Mouse (Mus musculus) thymus, postnatal 10 days (tissue): ENCODE results near the gene Pecr.

ENCODE experiments used
- DNase-seq, 2 experiments: peaks; one replicate each; pipeline ENCODE4 v3.0.0; 2021; ENCODE audit warnings: low spot score in 2 of 2

The Pecr gene

DNA sequence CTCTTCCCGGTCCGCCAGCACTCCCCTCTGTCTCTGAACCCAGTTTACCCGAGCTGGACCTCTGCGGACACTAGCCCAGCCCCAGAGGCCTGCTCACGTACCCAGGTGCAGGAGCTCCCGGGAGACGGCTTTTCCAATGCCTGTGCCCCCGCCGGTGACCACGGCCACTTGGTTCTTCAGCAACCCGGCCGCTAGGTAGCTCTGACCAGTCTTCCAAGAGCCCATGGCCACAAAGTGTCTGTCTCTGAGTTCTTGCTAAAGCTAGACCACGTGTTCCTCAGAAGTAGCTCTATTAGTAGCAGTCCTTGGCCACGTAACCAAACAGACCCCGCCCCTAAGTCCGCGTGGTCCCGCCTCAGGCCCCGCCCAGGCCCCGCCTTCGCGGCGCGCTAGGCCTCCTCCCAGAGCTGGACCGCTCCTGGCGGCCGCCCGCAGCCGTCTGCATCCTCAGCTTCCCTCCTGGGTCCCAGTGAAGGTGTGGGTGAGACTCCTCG, at the start of gene Pecr, which contains the start of gene Tmem169:
Gene Pecr (minus strand): TSS at position 323 of the 494 bp plus-strand sequence.
Gene Tmem169 (plus strand): TSS at position 378 of the 494 bp plus-strand sequence.
- peak; percentile 43 to 52 for DNase-seq

DNA sequence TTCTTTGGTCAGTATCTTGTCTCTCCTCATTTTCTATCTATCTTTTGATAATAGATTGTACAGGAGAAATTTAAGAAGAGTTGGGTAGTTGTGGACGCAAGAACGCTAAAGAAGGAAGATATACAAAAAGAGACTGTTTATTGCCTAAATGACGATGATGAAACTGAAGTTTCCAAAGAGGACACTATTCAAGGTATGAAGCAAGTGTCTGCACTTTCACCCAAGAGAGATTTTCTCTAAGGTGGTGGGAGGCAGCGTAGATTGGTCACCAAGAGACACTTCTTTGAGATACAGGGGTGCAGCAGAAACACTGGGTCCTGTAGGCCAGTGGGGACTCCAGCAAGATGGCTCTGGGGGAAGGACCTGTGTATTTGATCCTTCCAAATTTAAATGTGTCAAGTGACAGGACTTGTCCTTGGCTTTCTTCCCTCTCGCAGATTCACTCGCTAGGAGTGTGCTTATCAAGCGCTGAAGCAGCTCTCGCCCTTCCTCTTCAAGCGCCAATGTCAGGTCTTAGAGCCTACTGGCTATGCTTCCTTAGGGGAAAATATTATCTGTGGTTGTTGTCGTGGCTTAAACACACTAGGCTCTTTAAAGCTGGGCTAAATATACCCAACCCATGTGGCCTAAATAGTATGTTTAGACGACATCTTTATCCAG, 42.2 kb upstream of the Pecr start:
- DNase-seq = no peak

DNA sequence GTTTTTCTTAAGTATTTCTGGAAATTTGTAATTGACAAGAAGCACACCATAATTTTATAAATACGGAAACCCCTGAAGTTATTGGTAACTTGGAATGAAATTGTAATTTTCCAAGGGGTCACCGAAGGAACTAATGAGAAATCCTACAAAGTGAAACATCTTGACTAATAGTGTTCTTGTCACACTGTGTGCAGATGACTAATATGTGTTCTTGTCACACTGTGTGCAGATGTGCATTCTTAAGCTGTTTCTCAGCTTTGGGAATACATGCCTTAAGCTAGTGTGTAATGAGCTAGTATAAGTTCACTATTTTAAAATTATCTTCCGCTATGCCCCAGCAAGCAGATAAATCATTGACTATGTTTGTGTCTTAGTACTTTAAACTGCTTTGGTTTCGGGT, 39.1 kb upstream of the Pecr start:
- no peak for DNase-seq

DNA sequence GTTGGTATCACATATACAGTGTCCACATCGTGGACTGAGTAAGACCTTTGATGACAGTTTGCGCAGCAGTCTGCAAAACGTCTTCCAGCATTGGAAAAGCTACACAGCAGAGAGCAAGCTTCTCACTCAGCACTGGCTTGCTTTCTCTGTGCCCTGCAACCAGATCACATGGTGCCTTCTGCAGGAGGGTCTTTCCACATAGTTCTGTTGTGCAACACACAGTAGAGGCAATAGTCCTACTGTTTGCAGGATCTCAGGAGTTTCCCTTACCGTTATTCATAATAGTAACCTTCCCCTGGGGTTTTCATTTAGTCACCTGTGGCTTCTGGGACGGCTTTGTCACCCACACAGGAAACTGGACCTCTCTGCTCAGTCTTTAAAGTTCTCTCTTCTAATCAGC, 36.6 kb upstream of the Pecr start:
- DNase-seq = no peak

DNA sequence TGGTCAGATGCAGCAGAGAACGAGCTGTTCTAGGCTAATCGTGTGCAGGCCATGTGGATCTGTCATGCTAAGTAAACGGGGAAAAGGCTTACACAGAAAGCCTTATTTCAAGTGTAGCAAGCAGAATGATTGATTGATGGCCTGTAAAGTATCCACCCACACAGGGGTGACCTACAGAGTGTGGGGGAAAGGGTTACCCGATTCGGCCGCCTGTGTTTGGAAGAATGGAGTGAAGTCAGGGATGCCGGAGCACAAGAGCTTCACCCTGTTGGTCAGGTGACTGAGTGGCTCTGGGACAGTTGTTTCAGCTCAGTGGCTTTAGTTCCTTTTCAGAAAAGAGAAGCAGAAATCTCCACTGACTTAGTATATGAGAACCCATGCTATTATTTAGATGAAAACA, 32.8 kb upstream of the Pecr start:
- no peak for DNase-seq

DNA sequence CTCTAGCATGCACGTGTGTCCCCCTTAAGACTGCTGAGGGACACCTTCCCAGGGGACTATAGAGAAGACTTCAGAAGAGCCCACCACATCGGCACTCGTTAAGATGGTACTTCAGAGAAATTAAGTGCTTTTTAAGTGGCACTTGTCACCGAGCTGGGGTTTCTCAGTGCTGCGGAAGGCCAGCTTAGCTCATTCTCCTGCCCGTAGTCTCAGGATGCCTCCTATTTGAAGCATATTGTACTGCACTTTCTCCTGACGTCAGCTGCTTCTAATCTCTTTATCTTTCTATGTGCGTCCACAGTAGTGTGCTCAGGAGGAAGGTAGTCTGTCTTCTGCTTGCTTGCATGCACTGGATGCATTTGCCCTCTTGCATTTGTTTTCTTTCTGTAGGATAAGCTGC, 32.3 kb upstream of the Pecr start:
- no peak for DNase-seq

DNA sequence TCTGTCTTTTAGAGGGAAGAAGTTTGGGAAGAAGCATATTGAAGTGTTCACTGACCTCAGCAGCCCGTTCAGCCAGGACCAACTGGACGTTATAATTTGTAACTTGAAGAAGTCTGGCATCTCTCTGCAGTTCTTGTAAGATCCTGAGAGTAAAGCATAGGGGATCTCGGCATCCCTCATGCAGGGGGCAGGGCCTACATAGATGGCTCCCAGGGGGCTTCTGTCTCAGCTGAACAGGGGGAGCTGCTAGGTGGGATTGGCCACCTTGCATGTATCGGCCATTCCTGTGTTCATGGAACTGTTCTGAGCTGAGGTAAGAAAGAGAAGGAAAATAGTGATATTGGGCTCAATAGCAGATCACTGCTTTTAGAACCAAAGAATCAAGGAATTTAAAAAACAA, 31.3 kb upstream of the Pecr start:
- DNase-seq = no peak

DNA sequence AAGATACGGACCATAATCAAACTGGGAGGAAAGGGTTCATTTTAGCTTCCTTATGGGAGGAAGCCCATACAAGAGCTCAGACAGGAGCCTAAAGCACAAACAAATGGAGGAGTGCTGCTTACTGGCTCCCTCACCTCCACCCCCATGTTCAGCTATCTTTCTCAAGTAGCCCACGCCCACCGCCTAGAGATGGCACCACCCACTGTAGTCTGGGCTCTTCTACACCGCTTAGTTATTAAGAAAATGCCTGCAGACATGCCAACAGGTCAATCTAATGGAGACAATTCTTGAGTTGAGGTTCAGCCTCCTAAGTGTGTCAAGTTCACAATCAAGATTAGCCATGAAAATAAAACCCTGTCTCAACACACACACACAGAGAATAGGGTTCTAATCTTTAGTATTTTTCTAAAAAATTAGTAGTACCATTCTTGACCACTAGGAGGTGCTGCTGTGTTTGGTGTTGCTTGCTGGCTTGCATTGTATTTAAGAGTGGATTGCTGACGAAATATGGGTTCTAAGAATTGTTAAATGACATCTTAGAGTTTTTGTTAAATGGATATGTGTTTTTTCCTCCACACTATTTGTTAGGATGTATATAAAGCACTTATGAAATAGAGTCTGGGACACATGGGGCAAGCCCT, 29.4 kb upstream of the Pecr start:
- peak in 1 of 2 experiments; percentile 37 for DNase-seq

DNA sequence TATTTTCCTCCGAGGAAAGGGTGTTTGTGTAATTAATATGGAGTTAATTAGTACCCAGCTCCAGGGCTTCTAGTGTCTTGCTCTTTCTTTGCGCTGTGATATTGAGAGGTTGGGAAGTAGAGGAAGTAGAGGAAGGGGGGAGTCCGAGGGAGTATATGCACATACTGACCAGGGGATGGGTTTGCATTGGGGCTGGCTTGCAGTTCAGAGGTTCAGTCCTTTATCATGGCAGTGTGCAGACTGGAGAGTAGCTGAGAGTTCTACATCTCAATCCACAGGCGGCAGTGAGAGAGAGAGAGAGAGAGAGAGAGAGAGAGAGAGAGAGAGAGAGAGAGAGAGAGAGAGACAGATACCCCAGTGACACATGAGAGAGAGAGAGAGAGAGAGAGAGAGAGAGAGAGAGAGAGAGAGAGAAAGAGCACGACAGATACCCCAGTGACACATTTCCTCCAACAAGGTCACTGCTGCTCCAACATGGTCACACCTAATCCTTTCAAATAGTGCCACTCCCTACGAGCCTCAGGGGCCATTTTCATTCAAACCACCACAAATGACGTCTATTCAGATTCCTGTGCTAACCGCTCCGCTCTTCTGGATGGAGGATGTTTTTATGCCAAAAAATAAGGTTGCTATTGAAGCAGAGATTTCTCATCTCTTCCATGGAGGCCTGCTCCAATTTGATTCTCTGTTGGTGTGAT, 28.7 kb upstream of the Pecr start:
- DNase-seq = no peak

DNA sequence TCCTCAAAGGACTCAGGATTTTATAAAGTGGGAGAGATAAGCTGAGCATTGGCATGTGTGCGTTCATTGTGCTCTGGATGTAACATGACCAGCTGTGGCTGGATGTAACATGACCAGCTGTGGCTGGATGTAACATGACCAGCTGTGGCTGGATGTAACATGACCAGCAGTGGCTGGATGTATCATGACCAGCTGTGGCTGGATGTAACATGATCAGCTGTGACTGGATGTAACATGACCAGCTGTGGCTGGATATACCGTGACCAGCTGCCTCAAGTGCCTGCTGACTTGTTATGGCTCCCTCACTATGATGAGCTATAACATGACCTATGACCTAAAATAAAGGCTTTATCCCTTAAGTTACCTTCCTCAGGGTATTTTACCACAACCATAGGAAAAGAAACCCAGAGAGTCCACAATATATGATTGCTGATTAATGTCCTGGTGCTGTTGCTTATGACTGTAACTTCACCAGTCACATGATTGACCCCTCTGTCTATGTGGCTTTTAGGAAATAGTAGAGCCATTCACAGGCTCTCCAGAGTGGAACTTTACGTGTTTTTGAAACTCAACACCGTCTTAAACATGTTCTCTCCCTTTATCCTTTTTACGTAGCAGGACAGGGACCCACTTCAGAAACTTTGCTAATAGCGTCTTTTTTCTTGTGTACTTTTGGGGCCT, 25.8 kb upstream of the Pecr start:
- DNase-seq = no peak

DNA sequence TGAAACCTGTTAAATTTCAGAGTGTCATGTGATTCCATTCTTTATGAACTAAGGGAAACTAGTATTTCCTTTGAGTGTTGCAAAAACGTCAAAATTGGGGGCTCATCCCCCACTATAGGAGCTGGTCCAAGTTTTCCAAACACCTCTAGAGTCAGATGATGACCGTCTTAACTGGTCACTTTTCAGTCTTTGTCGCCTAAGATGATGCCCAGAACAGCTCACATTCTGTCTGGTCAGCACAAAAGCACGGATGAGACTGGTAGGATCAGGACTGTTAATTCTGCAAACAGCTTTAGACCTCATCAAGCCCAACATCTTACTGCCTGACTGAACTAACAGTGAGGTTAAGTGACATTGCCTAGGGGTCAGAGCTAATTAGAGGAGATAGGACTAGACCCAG, 24.8 kb upstream of the Pecr start:
- DNase-seq = no peak

DNA sequence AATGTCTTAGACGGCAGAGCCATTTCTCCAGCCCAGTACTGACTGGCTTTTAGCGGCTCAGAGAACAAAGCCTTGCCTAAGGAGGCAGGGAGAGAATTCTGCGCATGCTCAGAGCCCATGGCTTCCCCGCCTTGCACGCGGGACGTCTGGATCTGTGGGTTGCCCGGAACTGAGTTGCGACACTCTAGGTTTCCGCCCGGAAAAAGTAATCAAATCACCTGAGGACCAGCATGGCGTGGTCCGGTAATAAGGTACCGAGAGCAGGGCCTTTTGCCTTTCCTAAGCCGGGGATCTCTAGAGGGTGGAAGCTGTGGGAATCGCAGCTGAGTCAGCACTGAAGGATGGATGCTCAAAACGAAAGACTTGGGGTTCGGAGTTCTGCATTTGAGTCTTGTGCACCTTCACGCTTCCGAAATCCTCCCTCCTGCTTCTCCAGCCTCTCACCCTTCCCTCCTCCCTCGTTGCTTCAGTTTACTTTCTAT, 23.2 kb upstream of the Pecr start, which contains the start of gene Xrcc5:
Gene Xrcc5 (plus strand): TSS at position 105 of the 482 bp plus-strand sequence.
- peak; percentile 89 to 92 for DNase-seq

DNA sequence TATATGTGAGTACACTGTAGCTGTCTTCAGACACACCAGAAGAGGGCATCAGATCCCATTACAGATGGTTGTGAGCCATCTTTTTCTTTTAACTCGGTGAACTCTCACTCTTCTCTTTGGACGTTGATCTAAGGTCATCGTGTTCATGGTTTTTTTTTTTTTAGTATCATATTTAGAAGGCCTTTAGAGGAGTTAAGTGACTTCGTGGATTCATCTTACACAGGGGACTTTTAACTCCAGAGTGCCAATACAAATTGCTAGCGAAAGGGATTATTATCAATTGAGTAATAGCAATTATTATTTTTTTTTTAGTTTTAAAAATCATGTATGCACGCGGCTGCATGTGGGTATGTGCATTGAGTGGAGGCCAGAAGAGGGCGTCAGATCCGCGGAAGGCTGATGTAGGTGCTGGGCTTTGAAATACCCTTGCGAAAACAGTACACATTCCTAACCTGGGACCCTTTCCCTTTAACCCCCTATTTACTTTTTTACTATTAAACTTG, 22.6 kb upstream of the Pecr start:
- DNase-seq = peak; percentile 39 to 43

DNA sequence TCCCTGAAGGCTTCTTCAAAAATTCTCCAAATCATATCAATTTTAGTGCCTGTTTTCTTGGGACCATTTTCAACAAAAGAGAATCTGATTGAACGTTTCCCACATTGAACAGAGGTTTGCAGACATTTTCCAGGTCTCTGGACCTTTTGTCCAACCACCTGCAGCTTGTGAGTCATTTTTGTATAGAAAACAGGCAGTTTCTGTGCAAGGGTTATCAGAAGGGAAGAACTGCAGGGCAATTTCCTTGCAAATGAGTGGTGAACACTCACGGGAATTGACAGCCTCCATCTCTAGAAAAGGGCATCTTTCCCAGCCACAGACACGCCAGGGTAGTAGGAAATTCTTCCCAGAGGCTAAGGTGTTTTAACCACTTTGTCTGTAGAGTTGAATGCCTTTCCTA, 22.1 kb upstream of the Pecr start:
- no peak for DNase-seq

DNA sequence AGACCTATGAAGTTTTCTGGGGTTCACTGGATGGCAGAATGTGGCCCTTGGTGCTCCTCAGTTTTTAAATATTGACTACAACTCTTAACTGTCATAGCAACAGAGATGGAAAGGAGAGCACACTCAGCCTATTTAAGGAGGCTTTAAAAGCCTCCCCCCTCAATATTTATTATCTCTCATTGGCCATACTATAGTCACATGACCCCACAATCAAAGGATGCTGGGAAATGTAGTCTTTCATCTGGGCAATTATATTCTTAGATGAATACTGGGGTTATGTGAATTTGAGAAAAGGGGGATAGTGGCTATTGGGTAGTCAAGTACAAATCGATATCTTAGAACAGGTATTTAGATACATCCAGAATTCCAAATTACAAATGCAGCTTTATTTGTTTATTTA, 17.7 kb upstream of the Pecr start:
- no peak for DNase-seq

DNA sequence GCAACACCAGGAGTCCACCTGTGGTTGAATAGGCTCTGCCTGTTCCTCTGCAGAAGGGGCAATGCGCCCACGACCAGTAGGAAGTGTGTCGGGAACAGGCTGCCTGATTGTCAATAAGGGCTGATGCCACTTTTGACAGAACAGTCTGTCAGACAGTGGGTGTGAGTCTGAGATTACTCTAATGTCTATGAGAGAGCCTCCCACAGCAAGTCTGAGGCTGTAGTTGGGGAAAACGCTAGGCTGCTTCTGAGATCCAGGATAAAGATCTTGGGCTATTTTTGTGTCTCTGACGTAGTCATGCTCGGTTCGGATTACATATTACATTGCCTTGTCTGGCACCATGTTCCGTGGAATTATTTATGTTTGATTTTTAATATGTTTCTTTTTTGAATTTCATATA, 11.6 kb upstream of the Pecr start:
- no peak for DNase-seq

DNA sequence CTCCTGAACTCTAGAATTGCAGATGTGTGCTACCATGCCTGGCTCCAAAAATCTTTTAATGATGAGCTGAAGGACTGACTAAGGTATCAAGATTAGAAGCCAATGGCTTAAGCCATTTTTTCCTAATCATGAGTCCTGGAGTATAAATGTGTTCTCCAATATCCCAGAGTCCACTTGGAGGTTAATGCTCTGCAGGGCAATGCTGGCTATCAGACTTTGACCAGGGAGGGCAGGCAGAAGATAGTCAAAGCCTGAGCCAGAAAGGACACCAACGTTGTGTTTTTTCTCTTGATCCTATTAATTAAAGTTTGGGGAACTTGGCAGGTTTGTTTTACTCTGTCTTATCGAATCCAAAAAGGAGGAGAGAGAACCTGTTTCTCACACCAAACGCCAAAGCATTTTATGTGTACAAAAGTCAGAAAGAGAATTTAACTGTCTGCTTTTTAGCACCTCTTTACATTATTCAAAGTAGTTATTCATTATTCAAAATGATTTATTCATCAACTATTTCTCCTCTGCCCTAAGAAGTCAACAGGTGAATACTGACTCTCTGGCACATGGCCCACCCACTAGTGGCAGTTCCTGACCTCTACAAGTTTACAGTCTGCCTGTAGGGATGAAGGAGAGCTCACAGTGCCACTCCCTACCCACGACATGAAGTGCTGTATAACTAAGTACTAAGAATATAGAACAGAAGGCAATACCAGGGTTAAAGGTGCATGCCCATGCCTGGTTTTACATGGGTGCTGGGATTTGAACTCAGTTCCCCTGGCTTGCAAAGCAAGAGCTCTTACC, 10.0 kb upstream of the Pecr start:
- DNase-seq = no peak

DNA sequence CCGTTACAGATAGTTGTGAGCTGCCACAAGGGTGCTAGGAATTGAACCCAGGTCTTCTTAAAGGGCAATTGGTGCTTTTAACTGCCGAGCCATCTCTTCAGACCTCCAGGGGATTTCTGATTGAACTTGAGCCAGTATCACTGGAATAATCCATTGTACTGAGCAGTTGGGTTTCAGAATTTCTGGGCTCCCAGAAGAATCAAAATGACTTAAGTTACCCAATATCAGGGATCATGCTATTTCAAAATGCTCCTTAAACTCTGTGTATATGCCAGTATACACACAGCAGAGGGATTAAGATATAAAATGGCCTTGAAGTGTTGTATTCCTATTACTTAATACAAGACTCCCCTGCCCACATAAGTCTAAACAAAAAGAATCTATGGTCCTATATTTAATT, 7.8 kb upstream of the Pecr start:
- DNase-seq = no peak

DNA sequence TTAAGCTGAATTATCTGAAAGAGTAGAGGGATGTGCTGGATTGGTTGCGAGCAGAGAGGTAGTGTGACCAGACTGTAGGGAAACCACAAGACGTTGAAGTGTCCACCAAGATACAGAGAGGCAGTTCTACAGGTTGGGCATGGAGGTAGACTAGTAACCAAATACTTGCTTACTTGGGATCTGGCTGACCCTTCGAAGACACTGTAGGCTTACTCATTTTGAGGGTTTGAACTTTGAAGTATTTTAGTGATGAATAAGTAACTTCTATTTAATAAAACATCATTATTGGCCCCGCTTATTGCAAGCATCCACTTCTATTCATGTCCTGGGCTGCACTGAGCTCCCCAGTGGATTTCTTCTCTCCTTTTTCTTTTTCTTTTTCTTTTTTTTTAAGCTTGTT, 7.3 kb upstream of the Pecr start:
- DNase-seq = no peak

DNA sequence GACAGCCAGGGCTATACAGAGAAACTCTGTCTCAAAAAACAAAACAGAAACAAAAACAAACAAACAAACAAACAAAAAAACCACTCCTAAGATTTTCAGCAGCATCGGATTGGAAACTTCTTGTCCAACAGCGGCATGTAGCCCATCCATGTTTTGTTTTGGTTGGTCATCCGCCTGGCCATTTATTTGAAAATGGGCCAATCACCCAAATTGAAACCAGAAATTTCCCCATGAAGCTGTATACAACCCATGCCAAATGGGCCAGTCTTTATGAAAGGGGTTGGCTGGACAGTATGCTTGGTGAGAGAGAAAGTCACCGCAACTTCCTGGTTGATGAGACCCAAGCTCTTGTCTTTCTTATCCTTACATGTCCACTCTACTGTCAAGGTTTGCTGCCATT, 6.8 kb upstream of the Pecr start:
- DNase-seq = no peak

DNA sequence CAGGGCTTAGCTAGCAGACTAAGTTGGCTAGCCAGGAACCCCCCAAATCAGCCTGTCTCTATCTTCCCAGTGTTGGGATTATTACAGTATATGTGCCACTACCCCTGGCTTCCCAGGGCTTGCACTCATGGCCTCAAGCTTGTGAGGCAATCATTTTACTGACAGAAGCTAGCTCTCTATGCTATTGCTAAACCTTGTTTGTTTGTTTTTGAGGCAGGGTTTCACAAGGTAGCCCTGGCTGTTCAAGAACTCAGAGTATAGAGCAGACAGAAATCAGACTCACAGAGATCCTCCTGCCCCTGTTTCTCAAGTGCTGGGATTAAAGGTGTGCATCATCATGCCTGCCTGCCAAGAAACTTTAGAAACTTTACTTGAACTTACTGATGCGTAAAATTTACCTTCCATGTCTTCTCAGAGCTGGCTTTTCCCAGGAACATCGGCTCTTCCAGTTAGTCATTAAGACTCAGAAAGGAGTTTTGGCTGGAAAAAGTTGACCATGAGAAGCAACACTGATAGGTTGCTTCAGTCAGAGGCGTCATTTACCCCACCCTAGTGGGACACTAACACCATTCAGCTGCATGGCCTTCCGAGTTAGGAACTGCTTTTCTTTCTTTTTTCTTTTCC, 4.5 kb upstream of the Pecr start:
- no peak for DNase-seq
